Mouse (Mus musculus) bone marrow, adult 2 months (tissue): Measurements from ENCODE around the gene Ly86. TPM values are rescaled to one million over a fixed set of nuclear protein-coding genes. Genes with fewer than 3 reads are reported as not detected.
A peak's percentile ranks its signal among the peaks of the same experiment; 100 is the strongest.

Experiments used
- H3K27ac ChIP-seq: fragments of 200-500 bp; 2 replicates; pipeline ENCODE4 v1.5.1; 2012; ENCODE audit warnings: low read depth, mild to moderate bottlenecking, control low read depth, inconsistent platforms, low read length; ENCODE audit not compliant: control insufficient read depth, poor library complexity, insufficient read depth
- H3K4me1 ChIP-seq: fragments of 200-500 bp; 2 replicates; pipeline ENCODE4 v1.6.1; 2011; ENCODE audit warnings: low read length; ENCODE audit not compliant: control insufficient read depth, insufficient read depth
- H3K4me3 ChIP-seq: fragments of 200-500 bp; replicated peaks from 2 replicates; pipeline ENCODE3; 2011; ENCODE audit warnings: mild to moderate bottlenecking, low read depth, low read length, control low read depth; ENCODE audit not compliant: control insufficient read depth
- CTCF ChIP-seq: fragments of 200-500 bp; IDR thresholded peaks from 2 replicates; pipeline ENCODE4 v1.5.1; 2011; ENCODE audit warnings: low read length, control low read depth; ENCODE audit not compliant: control insufficient read depth, insufficient read depth
- POLR2A ChIP-seq: fragments of 200-500 bp; IDR thresholded peaks from 2 replicates; pipeline ENCODE4 v1.6.1; 2011; ENCODE audit warnings: low read depth, mild to moderate bottlenecking, control low read depth, low read length, borderline replicate concordance; ENCODE audit not compliant: control insufficient read depth
- WGBS: fragments of 180-500 bp; shearing (Covaris S2); methylation state at CpG from one replicate; pipeline ENCODE4 v1.1.7; 2018; 5-methylcytosine and 5-hydroxymethylcytosine counted together
- polyA plus RNA-seq: library from polyadenylated mRNA; stranded (reverse); fragments of >200 nt; gene quantifications from 2 replicates; pipeline ENCODE4 v1.2.4, GENCODE M21; 2011; ENCODE audit warnings: low replicate concordance; ENCODE audit not compliant: missing spikeins, insufficient read depth, insufficient read length

The Ly86 gene
- polyA plus RNA-seq, 1 experiment, result 18.8 TPM

DNA sequence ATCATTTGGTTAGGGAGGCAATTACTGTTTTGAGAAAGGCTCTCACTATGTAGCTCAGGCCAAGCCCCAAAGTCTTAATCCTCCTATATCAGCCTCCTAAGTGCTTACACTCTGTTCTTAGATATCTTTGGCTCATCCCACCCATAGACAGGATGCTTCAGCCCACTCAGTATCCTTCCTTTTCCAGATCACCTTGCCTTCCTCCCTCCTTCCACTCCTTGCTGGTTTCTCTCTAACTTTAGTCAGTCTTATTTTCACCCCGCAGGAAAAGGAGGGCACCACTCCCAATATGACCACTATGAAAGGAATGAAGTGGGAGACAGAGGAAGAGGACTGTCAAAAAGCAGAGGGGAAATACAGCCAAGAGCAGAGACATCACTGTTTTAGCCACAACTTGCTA, 2.2 kb upstream of the Ly86 start:
- no peak overlapping the region for H3K27ac ChIP-seq
- TF ChIP-seq CTCF, result no peak
- TF ChIP-seq POLR2A, result no peak
- no peak overlapping the region for H3K4me3 ChIP-seq
- H3K4me1 ChIP-seq, result peaks cover 3% of the 10 kb centered on the region; the same call in 1 of the 2 replicates
- 86% methylated on average over 1 of the region's 1 CpGs for WGBS

DNA sequence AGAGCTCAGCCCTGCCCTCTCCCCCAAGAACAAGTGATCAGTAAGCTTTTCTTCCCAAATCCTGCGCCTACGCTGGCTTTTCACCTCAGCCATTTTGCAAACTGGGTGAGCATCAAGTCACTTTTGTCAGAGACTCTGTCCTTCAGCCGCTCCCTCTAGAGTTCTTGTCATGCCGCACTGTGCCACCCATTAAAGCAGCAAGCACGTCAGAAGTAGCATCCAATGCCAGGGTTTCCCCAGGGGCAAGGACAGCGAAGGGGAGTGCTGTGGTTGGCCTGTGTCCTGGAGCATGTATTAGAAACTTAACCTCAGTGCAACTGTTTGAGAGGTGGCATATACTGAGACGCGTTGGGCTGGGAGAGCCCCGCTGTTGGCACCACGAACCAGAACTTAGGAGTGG, 815 bp downstream of the Ly86 start:
- WGBS, result 71% methylated on average over 10 of the region's 10 CpGs
- H3K27ac ChIP-seq, result peak overlapping the region; percentile 84; the same call in 1 of the 2 replicates
- H3K4me1 ChIP-seq, result peaks cover 5% of the 10 kb centered on the region; the same call in 1 of the 2 replicates
- TF ChIP-seq CTCF, result no peak
- no peak for TF ChIP-seq POLR2A
- peak overlapping the region; percentile 72 for H3K4me3 ChIP-seq

DNA sequence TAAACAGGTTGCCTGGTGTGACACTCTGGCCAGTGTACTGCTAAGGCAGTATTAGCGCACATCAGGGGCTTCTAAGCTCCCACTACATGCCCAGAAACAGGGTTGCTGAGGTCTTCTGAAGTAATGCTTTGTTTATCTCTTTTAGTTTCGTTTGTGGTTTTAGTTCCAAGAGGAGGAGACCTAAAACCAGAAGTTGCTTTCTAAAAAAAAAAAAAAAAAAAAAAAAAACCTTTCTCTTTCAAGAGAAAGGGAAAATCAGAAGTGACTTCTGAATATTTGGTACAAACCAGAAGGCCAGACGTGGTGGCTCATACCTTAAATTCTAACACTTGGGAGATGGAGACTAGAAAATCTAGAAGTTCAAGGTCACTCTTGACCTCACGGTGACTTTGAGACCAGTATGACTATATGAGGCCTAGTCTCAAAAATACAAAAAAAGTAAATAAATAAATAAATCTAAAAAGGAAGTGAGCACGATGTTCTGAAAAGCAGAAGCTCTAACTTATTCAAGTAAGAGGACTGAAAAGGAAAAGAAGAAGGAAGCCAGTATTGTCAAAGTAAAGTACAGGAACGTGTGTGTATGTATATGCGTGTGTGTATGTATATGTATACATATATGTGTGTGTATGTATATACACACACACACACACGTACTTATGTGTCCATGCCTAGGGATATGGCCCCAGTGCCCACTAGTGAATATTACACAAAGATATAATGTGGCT, 3.0 kb downstream of the Ly86 start:
- Histone ChIP-seq H3K4me3 (peak overlapping the region; percentile 50), H3K27ac (peak overlapping the region; percentile 88), H3K4me1 (peaks cover 5% of the 10 kb centered on the region; the same call in 1 of the 2 replicates)
- WGBS, result 7% methylated on average over 8 of the region's 8 CpGs
- no peak for TF ChIP-seq CTCF
- TF ChIP-seq POLR2A, result no peak

DNA sequence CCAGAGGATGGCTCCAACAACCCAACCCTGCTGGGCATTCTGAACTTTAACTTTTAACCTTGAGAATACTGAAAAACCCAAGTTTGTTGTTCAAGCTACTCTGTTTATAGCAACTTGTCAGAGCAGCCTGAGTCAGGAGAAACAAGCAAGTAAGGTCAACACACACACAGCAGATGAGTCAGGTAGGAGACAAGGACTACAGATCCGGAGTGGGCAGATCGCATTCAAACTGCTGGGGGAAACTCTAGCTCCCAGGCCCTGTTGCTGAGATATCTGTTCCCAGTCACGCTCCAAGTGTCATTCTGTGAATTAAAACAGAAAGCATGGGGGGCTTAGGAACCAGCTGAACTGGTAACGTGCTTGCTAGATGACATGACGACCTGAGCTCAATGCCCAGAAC, 4.0 kb downstream of the Ly86 start:
- 78% methylated on average over 5 of the region's 5 CpGs for WGBS
- TF ChIP-seq CTCF (no peak), POLR2A (no peak)
- H3K27ac ChIP-seq, result no peak overlapping the region; the same call in 1 of the 2 replicates
- H3K4me3 ChIP-seq, result no peak overlapping the region
- H3K4me1 ChIP-seq, result peaks cover 6% of the 10 kb centered on the region; the same call in 1 of the 2 replicates

DNA sequence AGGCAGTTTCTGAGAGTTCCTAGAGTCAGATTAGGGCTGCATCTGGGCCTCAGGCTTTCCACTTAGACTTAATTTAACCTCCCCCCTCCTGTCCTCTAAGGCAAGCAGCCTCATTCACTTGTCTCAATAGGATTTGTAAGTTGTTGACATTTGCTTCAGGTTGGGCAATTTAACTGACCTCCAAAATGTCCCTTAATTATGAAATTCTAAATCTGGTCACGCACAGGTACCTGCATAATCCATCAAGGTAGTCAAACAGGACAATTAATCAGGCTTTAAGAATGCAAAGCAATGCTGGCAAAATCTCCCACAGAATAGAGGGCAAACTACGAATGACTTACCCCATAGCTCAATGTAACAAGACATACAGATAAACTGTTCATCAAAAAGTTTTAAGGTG, 8.0 kb downstream of the Ly86 start:
- WGBS, result 74% methylated on average over 2 of the region's 2 CpGs
- no peak for TF ChIP-seq CTCF
- no peak for TF ChIP-seq POLR2A
- Histone ChIP-seq H3K4me3 (no peak overlapping the region), H3K27ac (no peak overlapping the region), H3K4me1 (peaks cover 13% of the 10 kb centered on the region; the same call in 1 of the 2 replicates)

DNA sequence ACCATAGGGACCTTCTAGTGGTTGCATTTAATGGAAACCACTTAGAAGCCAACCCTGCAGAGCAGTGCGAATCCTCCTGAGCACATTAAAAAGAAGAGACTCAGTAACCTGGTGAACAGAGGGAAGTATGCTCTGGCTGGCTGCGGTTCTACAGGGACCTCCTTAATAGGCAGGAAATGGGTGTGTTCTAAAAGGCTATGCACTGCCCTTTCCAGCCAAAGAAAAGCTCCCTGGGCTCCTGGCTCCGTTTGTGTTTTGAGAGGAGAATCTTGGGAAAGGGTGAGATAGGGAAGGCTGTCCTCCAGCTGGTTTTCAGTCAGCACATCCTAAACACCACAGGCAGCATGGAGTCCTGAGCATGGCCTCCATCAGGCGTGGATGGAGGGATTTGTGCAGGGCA, 8.9 kb downstream of the Ly86 start:
- H3K4me3 ChIP-seq, result no peak overlapping the region
- TF ChIP-seq CTCF, result no peak
- TF ChIP-seq POLR2A, result no peak
- 11% methylated on average over 4 of the region's 4 CpGs for WGBS
- peaks cover 12% of the 10 kb centered on the region; the same call in 1 of the 2 replicates for H3K4me1 ChIP-seq
- peak overlapping the region; percentile 44 for H3K27ac ChIP-seq

DNA sequence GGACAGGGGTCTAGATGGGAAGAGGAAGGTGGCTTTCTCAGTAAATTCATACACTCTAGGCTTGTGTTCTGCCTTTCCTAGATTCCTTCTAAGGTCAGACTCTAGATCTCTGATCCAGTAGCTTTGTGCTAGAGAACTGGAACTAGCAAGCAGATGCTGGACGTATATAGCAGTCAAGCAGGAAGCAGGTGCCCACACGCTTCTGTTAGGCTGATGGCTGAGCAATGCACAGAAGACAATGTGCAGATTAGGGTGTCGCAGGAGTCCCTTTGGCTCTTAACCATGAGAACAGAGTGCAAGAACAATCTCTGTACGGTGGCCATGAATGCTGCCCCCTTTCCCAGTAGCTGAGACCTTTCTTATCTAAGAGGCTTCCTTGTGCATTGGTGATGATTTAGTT, 9.4 kb downstream of the Ly86 start:
- peaks cover 9% of the 10 kb centered on the region; the same call in 1 of the 2 replicates for H3K4me1 ChIP-seq
- peak overlapping the region; percentile 44 for H3K27ac ChIP-seq
- WGBS, result 5% methylated on average over 4 of the region's 4 CpGs
- TF ChIP-seq POLR2A (no peak), CTCF (no peak)
- no peak overlapping the region for H3K4me3 ChIP-seq

DNA sequence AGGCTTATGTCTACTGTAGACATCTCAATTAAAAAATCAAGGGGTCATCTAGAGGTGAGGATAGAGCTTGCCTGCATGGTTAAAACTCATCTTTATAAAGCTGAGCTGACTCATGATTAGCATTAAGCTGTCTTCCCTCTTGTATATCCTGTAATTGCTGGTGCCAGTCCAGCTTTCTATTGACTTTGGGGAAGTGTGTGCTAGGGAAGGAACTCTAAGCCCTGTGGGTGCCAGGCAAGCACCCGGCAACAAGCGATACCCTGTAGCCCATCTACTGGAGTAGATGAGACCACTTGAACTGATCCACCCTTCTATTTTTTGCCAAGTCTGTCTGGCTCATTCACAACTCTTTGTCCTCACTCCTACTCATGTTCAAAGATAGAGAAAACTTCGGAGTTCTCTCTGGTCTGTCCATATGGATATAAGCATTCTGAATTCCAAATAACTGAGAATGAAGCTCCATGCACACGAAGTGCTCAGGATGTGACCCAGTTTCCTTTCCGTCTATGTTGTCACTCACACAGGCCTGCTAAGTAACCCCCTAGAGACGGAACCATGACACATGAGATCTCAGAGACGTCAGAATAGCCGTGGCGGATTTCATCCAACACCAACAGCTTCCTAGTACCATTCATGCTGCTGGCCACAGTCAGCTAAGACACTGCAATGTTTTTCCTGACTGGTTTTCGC, 10.8 kb downstream of the Ly86 start:
- peaks cover 9% of the 10 kb centered on the region; the same call in 1 of the 2 replicates for H3K4me1 ChIP-seq
- no peak for TF ChIP-seq POLR2A
- no peak for TF ChIP-seq CTCF
- WGBS, result 30% methylated on average over 10 of the region's 10 CpGs
- peak overlapping the region; percentile 26; the same call in 1 of the 2 replicates for H3K27ac ChIP-seq
- no peak overlapping the region for H3K4me3 ChIP-seq

DNA sequence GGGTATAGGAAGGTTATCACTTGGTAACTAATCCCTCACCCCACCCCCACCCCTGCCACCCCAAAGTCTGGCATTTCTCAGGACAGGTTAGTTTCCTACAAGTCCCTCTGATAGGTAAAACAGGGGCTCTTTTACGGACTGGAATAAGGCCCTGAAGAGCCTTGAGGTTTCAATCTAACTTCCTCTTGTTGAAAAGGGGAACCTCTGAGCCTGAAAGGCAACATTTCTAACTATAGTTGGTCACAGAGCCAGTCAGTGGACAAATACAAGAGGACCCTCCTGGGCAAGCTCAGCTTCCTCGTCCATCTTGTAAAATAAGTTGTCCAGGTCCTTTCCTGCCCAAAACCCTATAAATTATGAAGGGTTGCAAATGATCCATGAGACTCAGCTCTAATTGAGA, 11.5 kb downstream of the Ly86 start:
- peaks cover 9% of the 10 kb centered on the region; the same call in 1 of the 2 replicates for H3K4me1 ChIP-seq
- no peak overlapping the region for H3K4me3 ChIP-seq
- H3K27ac ChIP-seq, result peak overlapping the region; percentile 26; the same call in 1 of the 2 replicates
- TF ChIP-seq CTCF (no peak), POLR2A (no peak)
- WGBS, result 12% methylated on average over 2 of the region's 2 CpGs
